Mouse (Mus musculus) hindbrain, embryonic 15.5 days (tissue): ENCODE measurements at regions not wholly inside any gene's neighbourhood (a gene's known extent, or its start where the extent isn't known, plus 50 kb on each side); places are given as distances from the start of the nearest gene placed in this dataset.

Experiments used
- ATAC-seq: fragments of 200-750 bp; cut with Nextera tagmentation; 2 replicates; pipeline ENCODE4 v1.8.0; 2017; ENCODE audit warnings: low read depth, moderate number of reproducible peaks, moderate TSS enrichment; ENCODE audit not compliant: low FRiP score
- H3K27ac ChIP-seq: fragments of 300-500 bp; sonication (generic); replicated peaks from 2 replicates; pipeline ENCODE4 v1.5.1; 2015; ENCODE audit warnings: mild to moderate bottlenecking, inconsistent platforms
- H3K27me3 ChIP-seq: fragments of 300-500 bp; sonication (generic); 2 replicates; pipeline ENCODE4 v1.6.1; 2015; ENCODE audit warnings: control low read depth, inconsistent platforms
- H3K36me3 ChIP-seq: fragments of 300-500 bp; sonication (generic); 2 replicates; pipeline ENCODE4 v1.6.1; 2015; ENCODE audit warnings: control low read depth, inconsistent platforms
- H3K4me1 ChIP-seq: fragments of 300-500 bp; sonication (generic); replicated peaks from 2 replicates; pipeline ENCODE4 v1.6.1; 2015; ENCODE audit warnings: control low read depth, inconsistent platforms
- H3K4me2 ChIP-seq: fragments of 300-500 bp; sonication (generic); 2 replicates; pipeline ENCODE4 v1.6.1; 2015; ENCODE audit warnings: moderate library complexity, mild to moderate bottlenecking, inconsistent platforms
- H3K4me3 ChIP-seq: fragments of 300-500 bp; sonication (generic); 2 replicates; pipeline ENCODE4 v1.5.1; 2015; ENCODE audit warnings: mild to moderate bottlenecking, inconsistent platforms
- H3K9ac ChIP-seq: fragments of 300-500 bp; sonication (generic); 2 replicates; pipeline ENCODE4 v1.6.1; 2015; ENCODE audit warnings: inconsistent platforms
- H3K9me3 ChIP-seq: fragments of 300-500 bp; sonication (generic); 2 replicates; pipeline ENCODE4 v1.6.1; 2016; ENCODE audit warnings: control low read depth, inconsistent platforms
- WGBS: fragments of 180-500 bp; shearing (Covaris S2); methylation state at CpG from one replicate; pipeline ENCODE4 v1.1.7; 2015; 5-methylcytosine and 5-hydroxymethylcytosine counted together

GRCm38 (mm10) chr11:56148956-56149355, 108.1 kb upstream of the Nmur2 start:
- no peak for ATAC-seq
- Histone ChIP-seq H3K27ac (no peak overlapping the region), H3K36me3 (no peaks in the 10 kb centered on the region), H3K4me1 (peaks cover 5% of the 10 kb centered on the region; the same call in 1 of the 2 replicates), H3K27me3 (peaks cover 4% of the 10 kb centered on the region), H3K4me2 (no peak overlapping the region), H3K4me3 (no peak overlapping the region), H3K9me3 (no peaks in the 10 kb centered on the region), H3K9ac (no peak overlapping the region)
- WGBS: 76% methylated on average over 1 of the region's 1 CpGs

DNA sequence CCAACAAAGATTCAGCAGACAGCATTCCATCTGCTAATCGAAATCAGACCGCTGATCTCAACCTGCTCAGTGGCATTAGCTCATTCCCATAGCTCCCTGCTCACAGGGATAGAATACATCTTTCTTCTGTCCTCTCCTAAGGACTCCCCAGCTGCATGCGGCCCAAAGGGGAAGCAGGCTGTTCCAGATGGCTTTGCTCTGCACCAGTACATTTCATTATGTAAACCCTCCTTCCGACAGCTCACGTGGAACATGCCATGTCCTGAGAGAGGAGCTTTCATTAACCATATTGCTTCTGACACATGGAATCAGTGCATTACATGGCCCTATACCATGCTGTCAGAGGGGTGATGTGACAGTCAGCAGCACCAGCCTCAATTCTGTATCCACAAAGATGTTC, 105.9 kb upstream of the Nmur2 start:
- H3K9me3 ChIP-seq: no peaks in the 10 kb centered on the region
- 51% methylated on average over 5 of the region's 5 CpGs for WGBS
- H3K27me3 ChIP-seq: peaks cover 4% of the 10 kb centered on the region
- H3K4me3 ChIP-seq: no peak overlapping the region
- no peak overlapping the region for H3K27ac ChIP-seq
- no peak overlapping the region for H3K9ac ChIP-seq
- H3K4me2 ChIP-seq: no peak overlapping the region
- peaks cover 5% of the 10 kb centered on the region; the same call in 1 of the 2 replicates for H3K4me1 ChIP-seq
- ATAC-seq: 0 out of 2 replicates have a peak, but pooled peaks have one; percentile 15
- H3K36me3 ChIP-seq: no peaks in the 10 kb centered on the region

- H3K4me3 ChIP-seq: 0 out of 2 replicates have a peak overlapping the region, but pooled peaks have one; percentile 8
- H3K9me3 ChIP-seq: no peaks in the 10 kb centered on the region
- peak overlapping the region; percentile 48 for H3K4me2 ChIP-seq
- no peaks in the 10 kb centered on the region for H3K36me3 ChIP-seq
- peaks cover 5% of the 10 kb centered on the region; the same call in 1 of the 2 replicates for H3K4me1 ChIP-seq
- H3K9ac ChIP-seq: 0 out of 2 replicates have a peak overlapping the region, but pooled peaks have one; percentile 19
- H3K27ac ChIP-seq: no peak overlapping the region
- H3K27me3 ChIP-seq: no peaks in the 10 kb centered on the region
- ATAC-seq: peak; percentile 80
- WGBS: 29% methylated on average over 15 of the region's 15 CpGs
Measured at GRCm38 (mm10) chr11:56131339-56131823, 90.6 kb upstream of the Nmur2 start.

DNA sequence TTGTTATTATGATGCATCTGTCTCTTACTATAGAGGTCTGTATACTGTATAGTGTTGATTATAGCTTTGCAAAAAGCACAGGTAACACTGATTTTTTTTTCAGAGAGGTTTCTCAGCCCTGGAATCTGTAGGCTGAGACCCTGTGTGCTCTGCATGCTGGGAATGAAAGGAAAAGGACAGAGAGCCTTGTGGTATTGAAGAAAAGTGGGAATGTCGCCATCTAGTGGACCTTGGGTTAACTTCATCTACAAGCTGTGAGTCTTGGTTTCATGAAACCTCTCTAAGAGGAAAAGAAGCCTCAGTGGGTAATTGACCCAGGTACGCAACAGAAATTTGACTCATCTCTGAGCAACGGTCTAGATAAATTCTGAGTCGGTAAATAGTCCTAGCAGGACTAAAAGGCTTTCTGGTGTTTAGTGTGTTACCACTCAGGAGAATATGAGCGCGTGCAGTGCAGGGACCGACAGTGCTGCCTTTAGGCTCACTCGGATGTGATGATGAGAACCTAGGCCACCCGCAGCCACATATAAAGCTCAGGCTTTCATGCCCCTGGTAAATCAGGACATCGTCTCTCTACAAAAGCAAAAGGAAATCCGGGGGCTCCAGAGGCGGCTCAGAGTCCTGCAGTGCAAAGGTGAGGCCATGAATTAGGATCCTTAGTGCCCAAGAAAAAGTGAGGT, 75.9 kb upstream of the Nmur2 start:
- Histone ChIP-seq H3K27me3 (no peaks in the 10 kb centered on the region), H3K4me3 (no peak overlapping the region), H3K9me3 (no peaks in the 10 kb centered on the region), H3K27ac (no peak overlapping the region), H3K4me1 (no peaks in the 10 kb centered on the region), H3K4me2 (no peak overlapping the region), H3K9ac (no peak overlapping the region), H3K36me3 (no peaks in the 10 kb centered on the region)
- ATAC-seq: peak; percentile 45; the same call in 1 of the 2 replicates
- 51% methylated on average over 12 of the region's 12 CpGs for WGBS

GRCm38 (mm10) chr11:56107929-56108328, 67.1 kb upstream of the Nmur2 start:
- H3K9ac ChIP-seq: no peak overlapping the region
- H3K36me3 ChIP-seq: no peaks in the 10 kb centered on the region
- no peak overlapping the region for H3K27ac ChIP-seq
- WGBS: 17% methylated on average over 3 of the region's 3 CpGs
- no peak overlapping the region for H3K4me2 ChIP-seq
- no peak overlapping the region for H3K4me3 ChIP-seq
- H3K9me3 ChIP-seq: no peaks in the 10 kb centered on the region
- peak; percentile 48; the same call in 1 of the 2 replicates for ATAC-seq
- no peaks in the 10 kb centered on the region for H3K4me1 ChIP-seq
- H3K27me3 ChIP-seq: no peaks in the 10 kb centered on the region

DNA sequence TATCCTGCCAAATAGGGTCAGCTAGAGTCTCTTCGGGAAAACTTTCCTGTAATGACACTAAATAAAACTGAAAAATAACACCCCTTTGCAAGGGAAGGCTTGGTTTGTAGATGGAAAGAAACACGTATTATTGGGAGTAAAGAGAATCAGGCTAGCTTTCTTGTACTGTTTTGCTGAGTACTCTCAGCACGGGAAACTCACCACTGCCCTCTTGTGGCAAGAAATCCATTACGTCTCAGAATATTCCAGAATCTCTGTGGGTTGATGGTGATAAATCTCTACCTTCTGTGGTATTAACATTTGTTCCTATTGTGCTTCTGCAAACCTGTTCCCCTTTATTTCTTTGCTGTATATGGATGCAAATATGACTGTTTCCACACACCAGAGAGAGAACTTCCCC, 64.8 kb upstream of the Nmur2 start:
- Histone ChIP-seq H3K4me1 (no peaks in the 10 kb centered on the region), H3K27ac (no peak overlapping the region), H3K27me3 (no peaks in the 10 kb centered on the region), H3K4me2 (no peak overlapping the region), H3K4me3 (no peak overlapping the region), H3K36me3 (no peaks in the 10 kb centered on the region), H3K9me3 (no peaks in the 10 kb centered on the region), H3K9ac (no peak overlapping the region)
- 29% methylated on average over 4 of the region's 4 CpGs for WGBS
- no peak for ATAC-seq

GRCm38 (mm10) chr11:56092891-56093290, 52.1 kb upstream of the Nmur2 start:
- Histone ChIP-seq H3K4me1 (no peaks in the 10 kb centered on the region), H3K4me3 (no peak overlapping the region), H3K27ac (no peak overlapping the region), H3K36me3 (no peaks in the 10 kb centered on the region), H3K9me3 (no peaks in the 10 kb centered on the region), H3K9ac (no peak overlapping the region), H3K4me2 (no peak overlapping the region), H3K27me3 (no peaks in the 10 kb centered on the region)
- WGBS: 40% methylated on average over 2 of the region's 2 CpGs
- no peak for ATAC-seq
